Mouse (Mus musculus) heart, postnatal 0 days (tissue): ENCODE data around the gene Tbxas1.

ENCODE experiments used
- CTCF ChIP-seq: IDR thresholded peaks from 2 replicates; pipeline ENCODE4 v1.5.1; 2016; ENCODE audit warnings: antibody characterized with exemption, control low read depth, low read depth
- EP300 ChIP-seq: IDR thresholded peaks from 2 replicates; pipeline ENCODE4 v1.6.1; 2016; ENCODE audit warnings: antibody characterized with exemption, low read depth

DNA sequence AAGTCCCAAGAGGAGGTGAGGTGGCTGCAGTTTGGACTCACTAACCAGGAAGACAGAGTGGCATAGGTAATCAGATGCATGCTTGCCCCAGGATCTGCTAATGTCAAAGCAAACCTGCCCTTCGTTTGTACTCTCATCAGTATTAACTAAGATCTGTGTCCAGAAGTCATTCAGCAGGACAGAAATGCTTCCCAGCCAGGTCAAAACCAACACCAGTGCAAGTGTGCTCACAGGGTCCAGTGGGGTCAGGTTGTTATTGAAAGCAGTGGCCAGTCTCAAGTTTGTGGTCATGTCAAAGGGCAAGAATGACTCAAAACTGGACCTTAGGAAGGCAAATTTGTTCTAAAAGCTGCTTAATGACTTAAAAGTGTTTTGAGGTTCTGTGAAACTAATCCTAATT lies 8.8 kb upstream of the Tbxas1 start:
- TF ChIP-seq CTCF (no peak), EP300 (no peak)
